Mouse (Mus musculus): Measurements from ENCODE around the gene Megf11. TPM values are rescaled to one million over a fixed set of nuclear protein-coding genes. Genes with fewer than 3 reads are reported as not detected.

Megf11 gene
- total and polyA plus RNA-seq, 3 experiments = 0.33 to 2.0 (median 1.6) TPM

GRCm38 (mm10) chr9:64557110-64557745, 171.8 kb downstream of the Megf11 start:
- no peak overlapping the region for H3K9ac ChIP-seq (ENCODE audit: low read depth, low read length)
- 48% methylated on average over 11 of the region's 11 CpGs for WGBS
- H3K79me2 ChIP-seq (replicated peaks; ENCODE audit: control insufficient read depth, insufficient read depth, low read length) = no peaks in the 10 kb centered on the region
- H3K36me3 ChIP-seq (ENCODE audit: control insufficient read depth, insufficient read depth, low read length) = no peaks in the 10 kb centered on the region
- H3K4me1 ChIP-seq (ENCODE audit: control insufficient read depth, insufficient read depth, low read length) = no peaks in the 10 kb centered on the region
- no peak overlapping the region for H3K4me3 ChIP-seq
- no peaks in the 10 kb centered on the region for H3K27me3 ChIP-seq (ENCODE audit: control insufficient read depth, insufficient read depth, low read length)
- no peak overlapping the region for H3K27ac ChIP-seq
- DNase-seq = no peak
- intact Hi-C loops (cut with DNase I) = no loop called here
- TF ChIP-seq EP300 (IDR thresholded peaks at IDR 0.05; ENCODE audit: insufficient read depth, low read depth, low read length) = no peak
- no peak for TF ChIP-seq CTCF (IDR thresholded peaks at IDR 0.05)
- no peak for TF ChIP-seq POLR2A (IDR thresholded peaks at IDR 0.05; ENCODE audit: insufficient read depth, low read depth, low read length)

- Histone ChIP-seq H3K9ac (ENCODE audit: low read depth, low read length) (no peak overlapping the region), H3K79me2 (replicated peaks; ENCODE audit: control insufficient read depth, insufficient read depth, low read length) (no peaks in the 10 kb centered on the region), H3K4me1 (ENCODE audit: control insufficient read depth, insufficient read depth, low read length) (no peaks in the 10 kb centered on the region), H3K27me3 (ENCODE audit: control insufficient read depth, insufficient read depth, low read length) (no peaks in the 10 kb centered on the region), H3K4me3 (no peak overlapping the region), H3K27ac (no peak overlapping the region), H3K36me3 (ENCODE audit: control insufficient read depth, insufficient read depth, low read length) (no peaks in the 10 kb centered on the region)
- 90% methylated on average over 7 of the region's 7 CpGs for WGBS
- DNase-seq = no peak
- intact Hi-C loops (cut with DNase I) = no loop called here
- no peak for TF ChIP-seq CTCF (IDR thresholded peaks at IDR 0.05)
- no peak for TF ChIP-seq EP300 (IDR thresholded peaks at IDR 0.05; ENCODE audit: insufficient read depth, low read depth, low read length)
- TF ChIP-seq POLR2A (IDR thresholded peaks at IDR 0.05; ENCODE audit: insufficient read depth, low read depth, low read length) = no peak
Observed at GRCm38 (mm10) chr9:64557846-64558530, 172.6 kb downstream of the Megf11 start.

- no peaks in the 10 kb centered on the region for H3K27me3 ChIP-seq (ENCODE audit: control insufficient read depth, insufficient read depth, low read length)
- H3K4me1 ChIP-seq (ENCODE audit: control insufficient read depth, insufficient read depth, low read length) = no peaks in the 10 kb centered on the region
- WGBS = 74% methylated on average over 5 of the region's 5 CpGs
- no peak for DNase-seq
- H3K27ac ChIP-seq = no peak overlapping the region
- H3K9ac ChIP-seq (ENCODE audit: low read depth, low read length) = no peak overlapping the region
- intact Hi-C loops (cut with DNase I) = no loop called here
- TF ChIP-seq CTCF (IDR thresholded peaks at IDR 0.05) (no peak), EP300 (IDR thresholded peaks at IDR 0.05; ENCODE audit: insufficient read depth, low read depth, low read length) (no peak), POLR2A (IDR thresholded peaks at IDR 0.05; ENCODE audit: insufficient read depth, low read depth, low read length) (no peak)
- no peaks in the 10 kb centered on the region for H3K79me2 ChIP-seq (replicated peaks; ENCODE audit: control insufficient read depth, insufficient read depth, low read length)
- no peak overlapping the region for H3K4me3 ChIP-seq
- H3K36me3 ChIP-seq (ENCODE audit: control insufficient read depth, insufficient read depth, low read length) = no peaks in the 10 kb centered on the region
Observed at GRCm38 (mm10) chr9:64564315-64564767, 178.9 kb downstream of the Megf11 start.

- H3K4me3 ChIP-seq = no peak overlapping the region
- intact Hi-C loops (cut with DNase I) = no loop called here
- DNase-seq = no peak
- H3K27me3 ChIP-seq (ENCODE audit: control insufficient read depth, insufficient read depth, low read length) = no peaks in the 10 kb centered on the region
- no peak overlapping the region for H3K9ac ChIP-seq (ENCODE audit: low read depth, low read length)
- no peaks in the 10 kb centered on the region for H3K4me1 ChIP-seq (ENCODE audit: control insufficient read depth, insufficient read depth, low read length)
- H3K36me3 ChIP-seq (ENCODE audit: control insufficient read depth, insufficient read depth, low read length) = no peaks in the 10 kb centered on the region
- no peaks in the 10 kb centered on the region for H3K79me2 ChIP-seq (replicated peaks; ENCODE audit: control insufficient read depth, insufficient read depth, low read length)
- no peak for TF ChIP-seq EP300 (IDR thresholded peaks at IDR 0.05; ENCODE audit: insufficient read depth, low read depth, low read length)
- no peak for TF ChIP-seq POLR2A (IDR thresholded peaks at IDR 0.05; ENCODE audit: insufficient read depth, low read depth, low read length)
- TF ChIP-seq CTCF (IDR thresholded peaks at IDR 0.05) = no peak
- no peak overlapping the region for H3K27ac ChIP-seq
Observed at GRCm38 (mm10) chr9:64565915-64566314, 180.5 kb downstream of the Megf11 start.

- intact Hi-C loops (cut with DNase I) = no loop called here
- DNase-seq = no peak
- no peaks in the 10 kb centered on the region for H3K36me3 ChIP-seq (ENCODE audit: control insufficient read depth, insufficient read depth, low read length)
- no peaks in the 10 kb centered on the region for H3K4me1 ChIP-seq (ENCODE audit: control insufficient read depth, insufficient read depth, low read length)
- H3K4me3 ChIP-seq = no peak overlapping the region
- H3K79me2 ChIP-seq (replicated peaks; ENCODE audit: control insufficient read depth, insufficient read depth, low read length) = no peaks in the 10 kb centered on the region
- no peaks in the 10 kb centered on the region for H3K27me3 ChIP-seq (ENCODE audit: control insufficient read depth, insufficient read depth, low read length)
- H3K9ac ChIP-seq (ENCODE audit: low read depth, low read length) = no peak overlapping the region
- 56% methylated on average over 2 of the region's 2 CpGs for WGBS
- TF ChIP-seq POLR2A (IDR thresholded peaks at IDR 0.05; ENCODE audit: insufficient read depth, low read depth, low read length) = no peak
- no peak for TF ChIP-seq CTCF (IDR thresholded peaks at IDR 0.05)
- no peak for TF ChIP-seq EP300 (IDR thresholded peaks at IDR 0.05; ENCODE audit: insufficient read depth, low read depth, low read length)
- H3K27ac ChIP-seq = no peak overlapping the region
Observed at GRCm38 (mm10) chr9:64566376-64566775, 180.9 kb downstream of the Megf11 start.

- TF ChIP-seq CTCF (IDR thresholded peaks at IDR 0.05) (no peak), EP300 (IDR thresholded peaks at IDR 0.05; ENCODE audit: insufficient read depth, low read depth, low read length) (no peak), POLR2A (IDR thresholded peaks at IDR 0.05; ENCODE audit: insufficient read depth, low read depth, low read length) (no peak)
- WGBS = 80% methylated on average over 5 of the region's 5 CpGs
- H3K9ac ChIP-seq (ENCODE audit: low read depth, low read length) = no peak overlapping the region
- no peak overlapping the region for H3K4me3 ChIP-seq
- no peaks in the 10 kb centered on the region for H3K36me3 ChIP-seq (ENCODE audit: control insufficient read depth, insufficient read depth, low read length)
- no peaks in the 10 kb centered on the region for H3K4me1 ChIP-seq (ENCODE audit: control insufficient read depth, insufficient read depth, low read length)
- no peaks in the 10 kb centered on the region for H3K79me2 ChIP-seq (replicated peaks; ENCODE audit: control insufficient read depth, insufficient read depth, low read length)
- intact Hi-C loops (cut with DNase I) = no loop called here
- H3K27ac ChIP-seq = no peak overlapping the region
- DNase-seq = no peak
- no peaks in the 10 kb centered on the region for H3K27me3 ChIP-seq (ENCODE audit: control insufficient read depth, insufficient read depth, low read length)
Observed at GRCm38 (mm10) chr9:64567482-64567881, 182.1 kb downstream of the Megf11 start.
